Mouse (Mus musculus) R1 (cell line): Measurements from ENCODE around the gene Hip1.

Experiments
- DNase-seq: peaks from one replicate; pipeline ENCODE4 v3.0.0-alpha.2; 2018; ENCODE audit warnings: low read depth, low spot score

Gene Hip1

DNA sequence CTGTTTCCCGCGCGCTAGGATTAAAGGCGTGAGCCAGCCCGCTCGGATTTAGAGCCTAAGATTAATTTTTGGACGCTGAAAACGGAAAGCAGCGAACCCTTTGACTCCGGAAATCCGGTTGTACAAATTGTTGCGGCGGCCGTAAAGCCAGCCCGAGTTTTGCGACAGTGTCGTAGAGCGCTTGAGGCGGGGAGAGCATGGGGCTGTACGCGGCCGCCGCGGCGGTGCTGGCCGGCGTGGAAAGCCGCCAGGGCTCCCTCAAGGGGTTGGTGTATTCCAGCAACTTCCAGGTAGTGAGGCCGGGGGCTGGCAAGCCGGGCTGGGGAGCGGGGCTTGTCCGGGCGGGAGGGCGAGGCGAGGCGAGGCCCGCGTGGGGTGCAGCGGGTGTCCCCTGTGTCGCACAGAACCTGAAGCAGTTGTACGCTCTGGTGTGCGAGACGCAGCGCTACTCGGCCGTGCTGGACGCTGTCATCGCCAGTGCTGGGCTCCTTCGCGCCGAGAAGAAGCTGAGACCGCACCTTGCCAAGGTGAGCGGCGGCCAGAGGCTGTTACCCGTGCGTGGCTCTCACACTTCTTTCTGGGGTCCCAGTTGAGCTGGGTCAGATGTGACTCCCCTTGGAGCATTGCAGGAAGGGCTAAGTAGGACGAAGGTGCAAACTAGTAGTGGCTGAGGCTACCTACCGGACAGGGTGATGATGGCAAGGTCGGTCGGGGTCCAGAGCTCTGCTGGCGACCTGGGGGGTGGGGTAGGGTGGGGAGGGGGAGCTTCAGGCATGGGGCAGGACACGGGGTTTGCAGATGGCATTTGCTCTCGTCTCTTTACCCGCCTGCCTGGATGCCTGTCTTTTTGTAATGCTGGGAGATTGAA, 174.9 kb downstream of the Hip1 start, which contains the start of gene Nsun5:
Gene Nsun5 (plus strand): TSS at position 167 of the 868 bp plus-strand sequence.
- peak; percentile 97 for DNase-seq

DNA sequence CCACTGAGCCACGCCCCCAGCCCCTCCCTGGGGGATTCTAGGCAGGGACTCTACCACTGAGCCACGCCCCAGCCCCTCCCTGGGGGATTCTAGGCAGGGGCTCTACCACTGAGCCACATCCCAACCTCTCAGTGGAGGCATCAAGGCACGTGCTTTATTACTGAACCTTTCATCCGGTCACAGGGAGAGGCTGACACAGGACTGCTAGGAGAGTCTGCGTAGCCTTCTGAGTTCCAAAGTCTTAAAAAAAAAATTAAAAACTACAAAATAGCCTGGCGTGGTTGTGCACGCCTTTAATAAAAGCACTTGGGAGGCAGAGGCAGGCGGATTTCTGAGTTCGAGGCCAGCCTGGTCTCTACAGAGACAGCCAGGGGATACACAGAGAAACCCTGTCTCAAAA, 175.7 kb downstream of the Hip1 start:
- peak; percentile 84 for DNase-seq

DNA sequence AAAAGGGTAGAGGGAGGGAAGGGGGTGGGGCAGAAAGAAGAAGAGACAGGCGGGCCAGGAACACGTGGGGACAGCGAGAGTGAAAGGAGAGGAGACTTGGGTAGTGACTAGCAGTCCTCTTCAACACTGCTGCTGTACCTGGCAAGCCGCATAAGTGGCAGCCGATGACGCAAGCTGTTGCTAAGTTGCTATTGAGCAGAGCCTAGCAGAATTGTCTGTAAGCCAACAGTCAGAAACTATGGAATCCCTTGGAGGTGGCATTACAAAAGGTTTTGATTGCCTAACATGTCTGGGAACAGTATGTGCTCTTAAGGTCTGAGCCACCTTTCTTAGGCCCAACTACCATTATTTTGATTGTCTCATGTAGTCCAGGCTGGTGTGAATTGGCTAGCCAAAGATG, 176.6 kb downstream of the Hip1 start:
- DNase-seq, result peak; percentile 42

DNA sequence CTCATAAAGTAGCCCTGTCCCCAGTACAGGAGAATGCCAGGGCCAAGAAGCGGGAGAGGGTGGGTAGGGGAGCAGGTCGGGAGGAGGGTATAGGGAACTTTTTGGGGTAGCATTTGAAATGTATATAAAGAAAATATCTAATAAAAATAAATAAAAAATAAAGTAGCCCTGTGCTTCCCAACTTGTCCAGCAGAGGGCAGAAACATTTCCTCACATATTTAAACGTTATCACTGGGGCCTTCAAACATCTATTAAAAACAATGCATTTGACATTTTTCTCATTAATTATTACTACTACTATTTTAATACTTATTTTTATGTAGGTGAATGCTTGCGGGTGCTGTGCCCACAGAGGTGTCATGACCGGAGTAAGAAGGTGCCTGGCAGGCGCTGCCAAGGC, 177.1 kb downstream of the Hip1 start:
- peak; percentile 11 for DNase-seq

DNA sequence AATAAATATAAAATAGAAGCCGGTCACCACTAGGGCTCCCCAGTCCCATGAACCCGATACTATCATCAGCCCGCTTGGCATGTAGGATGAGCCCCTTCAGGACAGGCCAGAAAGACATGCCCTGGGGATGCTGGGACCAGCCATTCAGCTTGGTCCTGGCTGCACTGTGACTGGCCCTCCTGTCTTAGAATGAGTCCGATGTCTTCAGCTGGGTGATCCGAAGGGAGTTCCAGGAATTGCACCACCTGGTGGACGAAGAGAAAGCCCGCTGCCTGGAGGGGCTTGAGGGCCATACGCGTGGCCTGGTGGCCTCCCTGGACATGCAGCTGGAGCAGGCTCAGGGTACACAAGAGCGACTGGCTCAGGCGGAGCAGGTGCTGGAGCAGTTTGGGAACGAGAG, 181.4 kb downstream of the Hip1 start:
- DNase-seq, result peak; percentile 82

DNA sequence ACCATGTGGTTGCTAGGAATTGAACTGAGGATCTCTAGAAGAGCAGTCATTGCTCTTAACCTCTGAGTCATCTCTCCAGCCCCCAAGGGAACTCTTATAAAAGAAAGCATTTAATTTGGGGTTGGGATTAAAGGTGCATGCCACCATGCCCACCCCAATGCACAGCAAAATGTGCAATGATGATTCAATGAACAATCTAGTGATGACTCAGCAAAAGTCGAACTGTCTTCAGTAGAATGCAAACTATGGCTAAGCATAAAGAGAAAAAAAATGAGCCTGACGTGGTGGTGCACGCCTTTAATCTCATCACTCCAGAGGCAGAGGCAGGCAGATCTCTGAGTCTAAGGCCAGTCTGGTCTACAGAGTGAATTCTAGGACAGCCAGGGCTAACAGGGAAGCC, 182.3 kb downstream of the Hip1 start:
- DNase-seq, result no peak

DNA sequence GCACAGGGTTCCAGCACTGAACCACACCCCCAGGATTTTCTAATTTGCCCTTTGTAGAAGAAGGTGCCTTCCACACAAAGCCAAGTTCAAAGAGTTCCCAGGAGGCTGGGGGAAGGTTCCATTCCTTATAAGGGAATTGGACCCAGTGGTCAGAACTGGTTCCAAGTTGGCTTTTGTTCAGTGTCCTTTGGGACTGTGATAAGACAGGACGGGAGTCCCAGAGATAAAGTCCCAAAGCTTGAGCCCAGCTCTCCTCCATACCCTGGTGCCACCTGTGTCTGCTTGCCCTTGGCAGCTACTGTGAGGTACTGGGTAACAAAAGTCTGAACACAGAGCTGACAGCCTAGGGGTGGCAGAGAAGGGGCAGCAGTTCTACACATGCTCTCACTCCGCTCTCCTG, 185.1 kb downstream of the Hip1 start:
- DNase-seq, result peak; percentile 41

DNA sequence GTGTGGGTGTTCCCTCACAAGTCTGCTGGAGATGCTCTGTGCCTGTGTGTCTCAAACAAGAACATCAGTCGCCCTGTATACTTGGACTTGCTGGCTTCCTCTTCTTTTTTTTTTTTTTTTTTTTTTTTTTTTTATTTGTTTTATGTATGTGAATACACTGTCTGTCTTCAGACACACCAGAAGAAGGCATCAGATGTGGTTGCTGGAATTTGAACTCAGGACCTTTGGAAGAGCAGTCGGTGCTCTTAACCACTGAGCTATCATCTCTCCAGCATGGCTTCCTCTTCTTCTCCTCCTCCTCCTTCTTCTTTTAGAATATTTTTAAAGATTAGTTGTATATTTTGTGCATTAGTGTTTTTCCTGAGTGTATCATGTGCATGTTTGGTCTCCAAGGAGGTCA, 187.4 kb downstream of the Hip1 start:
- DNase-seq, result peak; percentile 32
